Mouse (Mus musculus) myocyte (in vitro differentiated cells): ENCODE results near the gene Sdk1. TPM values are rescaled to one million over a fixed set of nuclear protein-coding genes. Genes with fewer than 3 reads are reported as not detected.

Experiments used
- H3K27me3 ChIP-seq: one replicate; pipeline ENCODE4 v1.6.1; 2011; ENCODE audit not compliant: control insufficient read depth, insufficient read depth, insufficient read length
- H3K36me3 ChIP-seq: one replicate; pipeline ENCODE4 v1.6.1; 2011; ENCODE audit not compliant: control insufficient read depth, insufficient read depth
- H3K4me2 ChIP-seq: one replicate; pipeline ENCODE4 v1.6.1; 2011; ENCODE audit warnings: low read depth, control low read depth
- H3K4me3 ChIP-seq: one replicate; pipeline ENCODE4 v1.5.1; 2011; ENCODE audit warnings: mild to moderate bottlenecking, control low read depth, moderate library complexity
- H3K79me2 ChIP-seq: one replicate; pipeline ENCODE4 v1.6.1; 2011; ENCODE audit not compliant: control insufficient read depth, insufficient read depth
- H3ac ChIP-seq: one replicate; pipeline ENCODE4 v1.6.1; 2011; ENCODE audit not compliant: control insufficient read depth, insufficient read length
- CEBPB ChIP-seq: IDR thresholded peaks from 2 replicates; pipeline ENCODE4 v1.6.1; 2011; ENCODE audit warnings: mild to moderate bottlenecking, moderate library complexity; ENCODE audit not compliant: poor library complexity, insufficient read depth, severe bottlenecking
- E2F4 ChIP-seq: IDR thresholded peaks from one replicate; pipeline ENCODE4 v1.6.1; 2011; ENCODE audit warnings: mild to moderate bottlenecking, control low read depth, moderate library complexity; ENCODE audit not compliant: insufficient read depth
- MAX ChIP-seq: IDR thresholded peaks from one replicate; pipeline ENCODE4 v1.6.1; 2011; ENCODE audit warnings: low read depth, mild to moderate bottlenecking, control low read depth
- MYOD1 ChIP-seq, 3 experiments: IDR thresholded peaks; one replicate each; pipeline ENCODE4 v1.6.1; 2011; ENCODE audit warnings: control low read depth in 2 of 3, low read depth in 2 of 3, mild to moderate bottlenecking in 2 of 3, moderate library complexity in 1 of 3; ENCODE audit not compliant: insufficient read length in 2 of 3, control insufficient read depth in 1 of 3
- MYOG ChIP-seq, 3 experiments: IDR thresholded peaks; one replicate each; pipeline ENCODE4 v1.6.1; 2011; ENCODE audit warnings: control low read depth in 2 of 3, low read depth in 2 of 3, mild to moderate bottlenecking in 2 of 3; ENCODE audit not compliant: insufficient read length in 2 of 3, control insufficient read depth in 1 of 3, insufficient read depth in 1 of 3
- POLR2A ChIP-seq: IDR thresholded peaks from one replicate; pipeline ENCODE4 v1.6.1; 2011; ENCODE audit warnings: low read depth, mild to moderate bottlenecking, control low read depth, moderate library complexity; ENCODE audit not compliant: insufficient read length
- POLR2AphosphoS2 ChIP-seq: IDR thresholded peaks from one replicate; pipeline ENCODE4 v1.6.1; 2011; ENCODE audit warnings: low read depth, control low read depth; ENCODE audit not compliant: insufficient read length
- REST ChIP-seq: IDR thresholded peaks from one replicate; pipeline ENCODE4 v1.6.1; 2011; ENCODE audit warnings: mild to moderate bottlenecking, control low read depth, moderate library complexity; ENCODE audit not compliant: insufficient read depth, insufficient read length
- SRF ChIP-seq: IDR thresholded peaks from one replicate; pipeline ENCODE4 v1.6.1; 2011; ENCODE audit warnings: low read depth; ENCODE audit not compliant: control insufficient read depth, insufficient read length
- TCF12 ChIP-seq: IDR thresholded peaks from one replicate; pipeline ENCODE4 v1.6.1; 2011; ENCODE audit warnings: mild to moderate bottlenecking, control low read depth; ENCODE audit not compliant: poor library complexity, insufficient read depth, severe bottlenecking
- TCF3 ChIP-seq: IDR thresholded peaks from one replicate; pipeline ENCODE4 v1.6.1; 2011; ENCODE audit warnings: low read depth, control low read depth; ENCODE audit not compliant: insufficient read length
- USF1 ChIP-seq: IDR thresholded peaks from one replicate; pipeline ENCODE4 v1.6.1; 2011; ENCODE audit warnings: low read depth, mild to moderate bottlenecking, control low read depth, moderate library complexity
- polyA plus RNA-seq: library from polyadenylated mRNA; unstranded; fragments of >200 nt; fragmentation: generic; extraction: Trizol; gene quantifications from one replicate; pipeline ENCODE4 v1.2.1, GENCODE M21; 2012; ENCODE audit warnings: missing spikeins

The Sdk1 gene
- polyA plus RNA-seq, 1 experiment: 1.6 TPM

GRCm38 (mm10) chr5:141952270-141952669, 711.0 kb downstream of the Sdk1 start:
- Histone ChIP-seq H3K36me3 (no peaks in the 10 kb centered on the region), H3ac (no peak overlapping the region), H3K27me3 (no peaks in the 10 kb centered on the region), H3K79me2 (no peaks in the 10 kb centered on the region), H3K4me3 (no peak overlapping the region), H3K4me2 (no peak overlapping the region)
- TF ChIP-seq TCF12: no peak
- TF ChIP-seq POLR2AphosphoS2: no peak

DNA sequence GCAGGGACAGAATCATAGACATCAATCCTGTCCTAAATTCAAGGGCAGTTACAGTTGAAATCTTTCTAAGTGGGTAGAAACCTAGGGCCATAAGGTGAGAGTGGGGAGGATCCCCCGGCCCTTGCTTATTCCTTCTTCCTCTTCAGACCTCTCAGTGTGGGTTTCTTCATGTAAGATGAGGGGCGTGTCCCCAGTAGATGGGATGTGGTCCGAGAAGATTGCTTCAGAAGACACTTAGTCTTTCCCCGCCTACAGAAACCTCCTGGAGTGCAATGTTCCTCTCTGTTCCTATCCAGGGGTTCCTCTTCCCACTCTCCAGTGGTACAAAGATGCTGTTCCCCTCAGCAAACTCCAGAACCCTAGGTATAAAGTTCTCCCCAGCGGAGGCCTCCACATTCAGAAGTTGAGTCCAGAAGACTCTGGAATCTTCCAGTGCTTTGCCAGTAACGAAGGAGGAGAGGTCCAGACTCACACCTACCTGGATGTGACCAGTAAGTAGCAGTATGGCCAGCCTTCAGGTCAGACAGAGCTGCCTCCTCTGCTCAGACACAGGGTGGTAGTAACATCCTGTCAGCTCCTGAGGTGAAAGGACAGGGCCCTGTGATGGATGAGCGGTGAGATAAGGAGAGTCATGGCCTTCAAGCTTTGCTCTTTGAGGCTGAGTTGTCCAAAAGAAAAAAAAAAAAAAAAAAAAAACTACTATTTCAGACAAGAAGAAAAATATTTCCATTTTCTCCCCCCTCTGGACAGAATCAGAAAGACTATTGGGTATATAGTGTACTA, 711.6 kb downstream of the Sdk1 start:
- H3K36me3 ChIP-seq: no peaks in the 10 kb centered on the region
- TF ChIP-seq CEBPB (no peak), TCF12 (no peak), USF1 (no peak), TCF3 (no peak), REST (no peak), MYOG (IDR thresholded peaks at IDR 0.05; ENCODE audit: control insufficient read depth in 1 of 3, insufficient read depth in 1 of 3, insufficient read length in 2 of 3, low read depth in 2 of 3) (no peak)
- no peak overlapping the region for H3K4me3 ChIP-seq
- H3ac ChIP-seq: no peak overlapping the region
- no peak overlapping the region for H3K4me2 ChIP-seq
- H3K79me2 ChIP-seq: no peaks in the 10 kb centered on the region
- no peaks in the 10 kb centered on the region for H3K27me3 ChIP-seq

GRCm38 (mm10) chr5:141971071-141971470, 729.8 kb downstream of the Sdk1 start:
- H3K79me2 ChIP-seq: no peaks in the 10 kb centered on the region
- H3K4me3 ChIP-seq: no peak overlapping the region
- H3K4me2 ChIP-seq: no peak overlapping the region
- no peak for TF ChIP-seq POLR2AphosphoS2
- no peak for TF ChIP-seq SRF
- no peak for TF ChIP-seq POLR2A
- no peak for TF ChIP-seq REST
- no peak for TF ChIP-seq MAX
- no peak for TF ChIP-seq TCF12
- TF ChIP-seq CEBPB: no peak
- TF ChIP-seq USF1: no peak
- TF ChIP-seq TCF3: no peak
- no peak for TF ChIP-seq E2F4
- TF ChIP-seq MYOD1 (IDR thresholded peaks at IDR 0.05; ENCODE audit: control insufficient read depth in 1 of 3, insufficient read length in 2 of 3, low read depth in 2 of 3): no peak
- no peak overlapping the region for H3ac ChIP-seq
- H3K36me3 ChIP-seq: no peaks in the 10 kb centered on the region
- H3K27me3 ChIP-seq: no peaks in the 10 kb centered on the region

DNA sequence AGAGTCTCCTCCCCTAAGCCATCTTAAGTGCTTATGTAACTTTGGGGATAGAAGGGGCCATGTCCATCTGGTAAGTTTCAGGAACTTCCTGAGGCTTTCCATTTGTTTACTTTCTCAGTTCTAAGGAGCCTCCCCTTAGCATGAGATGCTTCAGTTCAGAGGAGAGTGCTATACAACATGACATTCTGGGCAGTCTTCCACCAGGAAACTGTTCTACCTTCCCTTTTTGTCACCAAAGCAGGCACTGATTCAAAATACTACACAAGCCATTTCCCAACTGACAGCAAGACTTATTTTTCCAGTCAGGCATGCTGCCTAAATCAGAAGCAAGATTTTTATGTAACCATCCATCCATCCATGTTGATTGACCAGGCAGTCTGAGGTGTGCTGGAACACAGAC, 738.2 kb downstream of the Sdk1 start:
- H3K36me3 ChIP-seq: no peaks in the 10 kb centered on the region
- H3K4me2 ChIP-seq: no peak overlapping the region
- H3K27me3 ChIP-seq: no peaks in the 10 kb centered on the region
- TF ChIP-seq MYOD1 (IDR thresholded peaks at IDR 0.05; ENCODE audit: control insufficient read depth in 1 of 3, insufficient read length in 2 of 3, low read depth in 2 of 3) (no peak), REST (no peak), TCF3 (no peak), CEBPB (no peak), POLR2A (no peak), E2F4 (no peak), MYOG (IDR thresholded peaks at IDR 0.05; ENCODE audit: control insufficient read depth in 1 of 3, insufficient read depth in 1 of 3, insufficient read length in 2 of 3, low read depth in 2 of 3) (no peak), POLR2AphosphoS2 (no peak), USF1 (no peak), TCF12 (no peak), SRF (no peak)
- H3K79me2 ChIP-seq: no peaks in the 10 kb centered on the region
- H3ac ChIP-seq: no peak overlapping the region
- H3K4me3 ChIP-seq: no peak overlapping the region

GRCm38 (mm10) chr5:141980746-141981145, 739.5 kb downstream of the Sdk1 start:
- Histone ChIP-seq H3K36me3 (no peaks in the 10 kb centered on the region), H3K79me2 (no peaks in the 10 kb centered on the region), H3K4me3 (no peak overlapping the region), H3K27me3 (no peaks in the 10 kb centered on the region), H3K4me2 (no peak overlapping the region), H3ac (no peak overlapping the region)
- TF ChIP-seq CEBPB (no peak), MAX (no peak), MYOG (IDR thresholded peaks at IDR 0.05; ENCODE audit: control insufficient read depth in 1 of 3, insufficient read depth in 1 of 3, insufficient read length in 2 of 3, low read depth in 2 of 3) (no peak), USF1 (no peak)
